Mouse (Mus musculus): ENCODE measurements around the gene Cass4. TPM values are rescaled to one million over a fixed set of nuclear protein-coding genes. Genes with fewer than 3 reads are reported as not detected.

Cass4 gene
- polyA plus RNA-seq, 1 experiment from 2014 or later: 0.16 TPM

DNA sequence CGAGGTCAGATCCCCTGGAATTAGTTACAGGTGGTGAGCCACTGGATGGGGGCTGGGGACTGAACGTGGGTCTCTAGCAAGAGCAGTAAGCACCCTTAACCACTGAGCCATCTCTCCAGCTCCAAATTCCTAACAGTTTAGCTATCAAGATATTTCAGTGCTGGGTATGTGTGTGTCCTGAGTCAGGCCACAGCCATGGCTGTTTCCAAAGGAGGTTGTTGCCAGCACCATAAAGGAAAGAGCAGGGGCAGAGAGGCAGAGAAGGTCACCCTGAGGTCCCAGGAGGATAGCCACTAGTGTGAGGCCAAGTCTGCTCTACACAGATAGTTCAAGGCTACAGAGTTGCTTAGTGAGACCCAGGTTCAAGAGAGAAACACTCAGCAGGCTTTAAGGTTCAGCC is 67.1 kb downstream of the Cass4 start:
- Histone ChIP-seq H3K9ac (replicated peaks; ENCODE audit: low read depth, low read length) (no peak overlapping the region), H3K4me2 (ENCODE audit: low read depth, low read length) (no peak overlapping the region), H3K4me1 (ENCODE audit: control insufficient read depth, insufficient read depth, low read length) (no peaks in the 10 kb centered on the region), H3K4me3 (ENCODE audit: low read depth, low read length) (no peak overlapping the region), H3K27ac (ENCODE audit: low read depth, low read length) (no peak overlapping the region), H3K27me3 (ENCODE audit: control insufficient read depth, insufficient read depth, low read length) (no peaks in the 10 kb centered on the region), H3K36me3 (ENCODE audit: control insufficient read depth, insufficient read depth, low read length) (peaks cover 9% of the 10 kb centered on the region), H3K9me3 (ENCODE audit: control insufficient read depth, low read length) (no peaks in the 10 kb centered on the region)
- WGBS: 97% methylated on average over 2 of the region's 2 CpGs
- ATAC-seq (ENCODE audit: low read depth): no peak

DNA sequence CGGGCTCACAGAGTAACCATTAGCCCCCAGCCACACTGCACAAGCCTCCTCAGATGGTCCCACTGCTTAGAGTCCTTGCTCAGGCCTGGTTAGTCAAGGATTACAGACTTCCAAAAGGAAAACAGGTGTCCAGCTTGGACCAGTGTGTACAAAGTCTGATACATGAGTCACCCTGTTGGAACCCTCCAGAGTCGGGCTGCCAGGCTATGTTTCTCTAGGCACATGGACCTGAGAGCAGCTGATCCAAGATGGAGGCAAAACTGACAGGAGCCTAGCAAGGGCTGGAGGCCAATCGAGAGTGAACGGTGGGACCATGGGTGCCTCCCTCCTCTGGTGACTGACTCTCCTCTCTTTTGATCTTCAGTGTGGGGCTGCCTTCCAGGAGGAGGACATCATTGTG is 69.2 kb downstream of the Cass4 start:
- H3K36me3 ChIP-seq (ENCODE audit: control insufficient read depth, insufficient read depth, low read length): peaks cover 18% of the 10 kb centered on the region
- ATAC-seq (ENCODE audit: low read depth): no peak
- H3K27me3 ChIP-seq (ENCODE audit: control insufficient read depth, insufficient read depth, low read length): no peaks in the 10 kb centered on the region
- 94% methylated on average over 4 of the region's 4 CpGs for WGBS
- no peak overlapping the region for H3K4me2 ChIP-seq (ENCODE audit: low read depth, low read length)
- H3K9ac ChIP-seq (replicated peaks; ENCODE audit: low read depth, low read length): no peak overlapping the region
- no peak overlapping the region for H3K27ac ChIP-seq (ENCODE audit: low read depth, low read length)
- no peaks in the 10 kb centered on the region for H3K4me1 ChIP-seq (ENCODE audit: control insufficient read depth, insufficient read depth, low read length)
- H3K9me3 ChIP-seq (ENCODE audit: control insufficient read depth, low read length): no peaks in the 10 kb centered on the region
- H3K4me3 ChIP-seq (ENCODE audit: low read depth, low read length): no peak overlapping the region

DNA sequence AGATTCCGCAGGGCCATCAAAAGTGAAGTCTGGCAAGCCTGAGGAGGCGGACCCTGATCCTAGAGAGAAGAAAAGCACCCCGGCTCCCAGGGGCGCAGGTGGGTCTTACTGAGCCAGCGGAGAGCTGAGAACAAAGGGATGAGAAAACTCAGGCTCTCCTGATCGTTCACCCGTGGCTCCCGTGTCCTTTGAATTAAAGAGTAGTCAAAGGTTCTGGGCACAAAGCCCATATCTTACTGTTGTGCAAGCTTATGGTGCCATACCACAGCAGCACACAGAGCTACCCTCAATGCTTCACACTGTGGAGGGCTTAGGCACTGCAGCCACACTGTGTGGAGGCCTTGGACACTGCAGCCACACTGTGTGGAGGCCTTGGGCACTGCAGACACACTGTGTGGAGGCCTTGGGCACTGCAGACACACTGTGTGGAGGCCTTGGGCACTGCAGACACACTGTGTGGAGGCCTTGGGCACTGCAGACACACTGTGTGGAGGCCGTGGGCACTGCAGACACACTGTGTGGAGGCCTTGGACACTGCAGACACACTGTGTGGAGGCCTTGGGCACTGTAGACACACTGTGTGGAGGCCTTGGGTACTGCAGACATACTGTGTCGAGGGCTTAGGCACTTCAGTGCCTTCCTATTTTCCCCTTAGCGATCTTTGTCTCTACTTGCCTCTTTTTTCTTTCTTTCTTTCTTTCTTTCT is 73.0 kb downstream of the Cass4 start:
- Histone ChIP-seq H3K9me3 (ENCODE audit: control insufficient read depth, low read length) (no peaks in the 10 kb centered on the region), H3K36me3 (ENCODE audit: control insufficient read depth, insufficient read depth, low read length) (peaks cover 31% of the 10 kb centered on the region), H3K4me2 (ENCODE audit: low read depth, low read length) (no peak overlapping the region), H3K4me3 (ENCODE audit: low read depth, low read length) (no peak overlapping the region), H3K27ac (ENCODE audit: low read depth, low read length) (no peak overlapping the region), H3K4me1 (ENCODE audit: control insufficient read depth, insufficient read depth, low read length) (no peaks in the 10 kb centered on the region), H3K9ac (replicated peaks; ENCODE audit: low read depth, low read length) (no peak overlapping the region), H3K27me3 (ENCODE audit: control insufficient read depth, insufficient read depth, low read length) (no peaks in the 10 kb centered on the region)
- ATAC-seq (ENCODE audit: low read depth): no peak
- 80% methylated on average over 11 of the region's 11 CpGs for WGBS

DNA sequence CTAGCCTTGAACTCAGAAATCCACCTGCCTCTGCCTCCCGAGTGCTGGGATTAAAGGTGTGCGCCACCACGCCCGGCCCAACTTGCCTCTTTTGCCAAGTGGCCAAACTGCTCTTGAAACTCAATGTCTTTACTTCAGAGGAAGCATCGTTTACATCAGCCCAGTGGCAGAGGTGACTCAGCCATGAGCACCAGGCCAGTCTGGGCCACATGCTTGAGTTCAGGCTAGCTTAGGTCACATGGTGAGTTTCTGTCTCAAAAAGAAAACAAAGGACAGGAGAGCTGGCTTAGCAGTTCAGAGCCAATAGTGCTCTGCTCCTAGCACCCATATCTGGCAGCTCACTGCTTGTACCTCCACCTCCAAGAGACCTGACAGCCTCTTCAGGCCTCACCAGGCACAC is 73.6 kb downstream of the Cass4 start:
- Histone ChIP-seq H3K4me2 (ENCODE audit: low read depth, low read length) (no peak overlapping the region), H3K36me3 (ENCODE audit: control insufficient read depth, insufficient read depth, low read length) (peaks cover 31% of the 10 kb centered on the region), H3K27ac (ENCODE audit: low read depth, low read length) (no peak overlapping the region), H3K27me3 (ENCODE audit: control insufficient read depth, insufficient read depth, low read length) (no peaks in the 10 kb centered on the region), H3K9me3 (ENCODE audit: control insufficient read depth, low read length) (no peaks in the 10 kb centered on the region), H3K9ac (replicated peaks; ENCODE audit: low read depth, low read length) (no peak overlapping the region), H3K4me3 (ENCODE audit: low read depth, low read length) (no peak overlapping the region), H3K4me1 (ENCODE audit: control insufficient read depth, insufficient read depth, low read length) (no peaks in the 10 kb centered on the region)
- 96% methylated on average over 5 of the region's 5 CpGs for WGBS
- ATAC-seq (ENCODE audit: low read depth): no peak

DNA sequence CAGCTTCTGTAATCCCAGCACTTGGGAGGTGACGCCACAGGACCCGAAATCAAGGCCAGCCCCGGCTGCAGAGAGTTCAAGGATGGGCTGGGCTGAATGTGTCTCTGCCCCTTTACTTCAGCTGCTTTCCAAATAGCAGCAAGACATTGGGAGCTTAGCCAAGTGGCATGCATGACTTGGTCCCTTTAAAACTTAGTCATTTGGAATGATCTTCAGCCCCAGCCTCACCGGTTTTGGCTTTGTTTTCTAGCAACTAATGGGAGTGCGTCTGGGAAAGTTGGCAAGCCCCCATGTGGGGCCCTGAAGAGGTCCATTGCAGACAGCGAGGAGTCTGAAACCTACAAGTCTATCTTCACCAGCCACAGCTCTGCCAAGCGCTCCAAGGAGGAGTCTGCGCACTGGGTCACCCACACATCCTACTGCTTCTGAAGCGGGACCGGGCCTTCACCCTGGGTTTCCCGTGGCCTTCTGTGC is 74.8 kb downstream of the Cass4 start:
- Histone ChIP-seq H3K4me1 (ENCODE audit: control insufficient read depth, insufficient read depth, low read length) (no peaks in the 10 kb centered on the region), H3K4me3 (ENCODE audit: low read depth, low read length) (no peak overlapping the region), H3K27me3 (ENCODE audit: control insufficient read depth, insufficient read depth, low read length) (no peaks in the 10 kb centered on the region), H3K27ac (ENCODE audit: low read depth, low read length) (no peak overlapping the region), H3K9me3 (ENCODE audit: control insufficient read depth, low read length) (no peaks in the 10 kb centered on the region), H3K36me3 (ENCODE audit: control insufficient read depth, insufficient read depth, low read length) (peaks cover 31% of the 10 kb centered on the region), H3K4me2 (ENCODE audit: low read depth, low read length) (no peak overlapping the region), H3K9ac (replicated peaks; ENCODE audit: low read depth, low read length) (no peak overlapping the region)
- 74% methylated on average over 11 of the region's 11 CpGs for WGBS
- peak; percentile 80; the same call in 1 of the 2 replicates for ATAC-seq (ENCODE audit: low read depth)

DNA sequence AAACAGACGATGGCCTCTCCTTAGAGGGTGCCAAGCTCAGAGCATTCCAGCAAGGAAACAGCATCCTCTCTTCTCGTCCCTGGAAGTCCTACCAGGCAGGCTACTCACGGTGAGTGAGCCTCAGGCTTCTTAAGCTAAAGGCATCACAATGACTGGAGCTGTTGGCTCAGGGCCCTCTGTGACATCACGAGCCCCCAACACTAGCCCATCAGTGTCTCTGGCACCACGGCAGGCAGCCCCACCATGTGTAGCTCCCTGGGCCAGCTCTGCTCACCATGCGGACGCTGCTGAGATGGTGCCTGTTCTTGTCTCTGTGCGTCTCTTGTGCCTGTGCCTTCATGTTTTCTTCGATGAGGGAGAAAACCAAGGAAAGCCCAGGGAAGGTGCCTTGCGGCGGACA is 78.7 kb downstream of the Cass4 start, which contains the start of gene Fam209:
TSS of gene Fam209 (plus strand) at position 203 of the 400 bp plus-strand sequence.
- WGBS: 88% methylated on average over 11 of the region's 11 CpGs
- Histone ChIP-seq H3K4me2 (ENCODE audit: low read depth, low read length) (no peak within 1 kb of the TSS), H3K27me3 (ENCODE audit: control insufficient read depth, insufficient read depth, low read length) (no peaks in the 10 kb centered on the region), H3K9me3 (ENCODE audit: control insufficient read depth, low read length) (no peaks in the 10 kb centered on the region), H3K9ac (replicated peaks; ENCODE audit: low read depth, low read length) (no peak within 1 kb of the TSS), H3K27ac (ENCODE audit: low read depth, low read length) (no peak within 1 kb of the TSS), H3K4me3 (ENCODE audit: low read depth, low read length) (no peak within 1 kb of the TSS), H3K4me1 (ENCODE audit: control insufficient read depth, insufficient read depth, low read length) (no peaks in the 10 kb centered on the region), H3K36me3 (ENCODE audit: control insufficient read depth, insufficient read depth, low read length) (peaks cover 13% of the 10 kb centered on the region)
- no peak for ATAC-seq (ENCODE audit: low read depth)

DNA sequence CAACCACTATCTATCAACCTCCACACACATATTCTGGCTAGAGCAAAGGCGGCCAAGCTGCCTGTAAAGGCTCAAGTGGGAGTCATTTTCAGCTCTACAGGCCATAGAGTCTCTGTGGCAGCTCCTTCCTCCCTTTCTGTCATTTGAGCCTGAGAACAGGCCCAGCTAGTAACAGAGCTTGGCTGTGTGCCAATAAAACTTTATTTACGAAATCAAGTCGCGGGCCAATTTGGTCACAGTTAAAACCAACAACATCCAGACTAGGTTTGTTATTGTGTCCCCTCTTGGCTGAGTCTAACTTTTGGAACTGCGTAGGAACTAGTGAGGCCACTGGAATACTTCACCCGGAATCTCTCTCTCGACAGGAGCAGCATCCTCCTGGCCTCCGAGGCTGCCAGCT is 80.0 kb downstream of the Cass4 start:
- Histone ChIP-seq H3K9ac (replicated peaks; ENCODE audit: low read depth, low read length) (no peak overlapping the region), H3K4me2 (ENCODE audit: low read depth, low read length) (no peak overlapping the region), H3K9me3 (ENCODE audit: control insufficient read depth, low read length) (no peaks in the 10 kb centered on the region), H3K27ac (ENCODE audit: low read depth, low read length) (no peak overlapping the region), H3K27me3 (ENCODE audit: control insufficient read depth, insufficient read depth, low read length) (no peaks in the 10 kb centered on the region), H3K4me3 (ENCODE audit: low read depth, low read length) (no peak overlapping the region), H3K4me1 (ENCODE audit: control insufficient read depth, insufficient read depth, low read length) (no peaks in the 10 kb centered on the region), H3K36me3 (ENCODE audit: control insufficient read depth, insufficient read depth, low read length) (peaks cover 11% of the 10 kb centered on the region)
- WGBS: 58% methylated on average over 8 of the region's 8 CpGs
- ATAC-seq (ENCODE audit: low read depth): no peak

DNA sequence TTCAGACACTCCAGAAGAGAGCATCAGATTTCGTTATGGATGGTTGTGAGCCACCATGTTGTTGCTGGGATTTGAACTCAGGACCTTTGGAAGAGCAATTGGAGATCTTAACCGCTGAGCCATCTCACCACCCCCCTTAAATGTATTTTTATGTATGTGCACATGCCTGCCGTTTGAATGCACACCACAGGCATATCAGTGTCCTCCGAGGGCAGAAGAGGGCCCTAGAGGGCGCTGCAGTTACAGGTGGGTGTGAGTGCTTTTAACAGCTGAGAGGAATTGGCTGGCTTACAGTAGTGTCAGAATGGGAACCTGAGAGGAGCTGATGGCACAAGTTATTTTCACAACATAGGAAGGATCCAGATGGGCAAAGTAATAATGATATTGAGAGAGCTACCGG is 81.4 kb downstream of the Cass4 start:
- H3K4me2 ChIP-seq (ENCODE audit: low read depth, low read length): no peak overlapping the region
- no peak overlapping the region for H3K4me3 ChIP-seq (ENCODE audit: low read depth, low read length)
- 29% methylated on average over 6 of the region's 6 CpGs for WGBS
- no peaks in the 10 kb centered on the region for H3K4me1 ChIP-seq (ENCODE audit: control insufficient read depth, insufficient read depth, low read length)
- no peak overlapping the region for H3K9ac ChIP-seq (replicated peaks; ENCODE audit: low read depth, low read length)
- no peak for ATAC-seq (ENCODE audit: low read depth)
- H3K36me3 ChIP-seq (ENCODE audit: control insufficient read depth, insufficient read depth, low read length): no peaks in the 10 kb centered on the region; the same call in 1 of the 2 replicates
- H3K9me3 ChIP-seq (ENCODE audit: control insufficient read depth, low read length): no peaks in the 10 kb centered on the region
- H3K27me3 ChIP-seq (ENCODE audit: control insufficient read depth, insufficient read depth, low read length): no peaks in the 10 kb centered on the region
- H3K27ac ChIP-seq (ENCODE audit: low read depth, low read length): no peak overlapping the region

DNA sequence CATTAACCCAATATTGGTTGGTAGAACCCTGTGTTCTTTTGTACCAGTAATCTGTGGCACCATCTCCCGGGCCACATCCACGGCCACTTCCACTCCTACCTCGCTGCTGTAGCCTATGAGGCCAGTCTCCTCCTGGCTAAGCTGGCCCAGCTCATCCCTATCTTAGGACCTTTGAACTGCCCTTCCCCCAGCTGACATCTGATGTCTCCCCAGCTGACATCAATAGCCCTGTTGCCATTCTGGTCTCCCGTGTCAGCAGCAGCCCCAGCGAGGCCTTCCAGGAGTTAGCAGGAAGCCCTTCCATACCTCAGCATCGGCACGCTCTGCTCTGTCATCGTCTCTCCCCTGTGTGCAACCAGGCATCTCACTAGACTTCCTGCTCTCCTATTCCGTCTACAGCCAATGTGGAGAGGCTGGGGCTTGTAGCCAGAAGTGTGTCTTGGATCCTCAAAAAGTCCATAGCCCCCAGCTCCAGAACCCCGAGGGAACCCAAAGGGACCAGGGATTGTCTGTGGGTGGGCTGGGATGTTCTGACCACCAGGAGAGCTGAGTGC is 83.2 kb downstream of the Cass4 start:
- Histone ChIP-seq H3K27ac (ENCODE audit: low read depth, low read length) (no peak overlapping the region), H3K27me3 (ENCODE audit: control insufficient read depth, insufficient read depth, low read length) (no peaks in the 10 kb centered on the region), H3K9me3 (ENCODE audit: control insufficient read depth, low read length) (no peaks in the 10 kb centered on the region), H3K36me3 (ENCODE audit: control insufficient read depth, insufficient read depth, low read length) (no peaks in the 10 kb centered on the region), H3K9ac (replicated peaks; ENCODE audit: low read depth, low read length) (no peak overlapping the region), H3K4me2 (ENCODE audit: low read depth, low read length) (no peak overlapping the region), H3K4me3 (ENCODE audit: low read depth, low read length) (no peak overlapping the region), H3K4me1 (ENCODE audit: control insufficient read depth, insufficient read depth, low read length) (no peaks in the 10 kb centered on the region)
- ATAC-seq (ENCODE audit: low read depth): no peak
- 42% methylated on average over 10 of the region's 10 CpGs for WGBS
